Mouse (Mus musculus): ENCODE measurements around the gene Rpa2. TPM values are rescaled to one million over a fixed set of nuclear protein-coding genes. Genes with fewer than 3 reads are reported as not detected.

The Rpa2 gene
- polyA plus RNA-seq, 1 experiment from 2014 or later = 26.6 TPM

DNA sequence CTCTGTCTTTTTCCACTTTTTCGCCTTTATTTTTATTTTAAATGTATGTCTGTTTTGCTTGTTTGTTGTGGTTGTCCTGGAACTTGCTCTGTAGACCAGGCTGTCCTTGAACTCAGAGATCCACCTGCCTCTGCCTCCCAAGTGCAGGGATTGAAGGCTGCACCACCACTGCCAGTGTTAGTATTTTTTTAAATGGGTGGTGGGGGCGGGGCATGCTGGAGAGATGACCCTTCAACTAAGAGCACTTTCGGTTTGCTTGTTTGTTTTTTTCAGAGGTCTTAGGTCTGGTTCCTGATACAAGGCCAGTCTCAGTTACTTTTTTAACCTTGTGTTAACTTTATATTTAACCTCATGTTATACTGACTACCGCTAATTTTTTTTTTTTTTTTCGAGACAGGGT is 37.0 kb downstream of the Rpa2 start:
- H3K9me3 ChIP-seq (ENCODE audit: control insufficient read depth) = no peaks in the 10 kb centered on the region
- no peak overlapping the region for H3K9ac ChIP-seq (ENCODE audit: low read depth, low read length)
- H3K4me2 ChIP-seq (replicated peaks; ENCODE audit: low read depth) = no peak overlapping the region
- ATAC-seq = no peak
- TF ChIP-seq CTCF (IDR thresholded peaks at IDR 0.05; ENCODE audit: low read depth) = no peak
- no peak overlapping the region for H3K4me3 ChIP-seq (ENCODE audit: low read depth, low read length)
- H3K36me3 ChIP-seq (ENCODE audit: control insufficient read depth, insufficient read depth) = no peaks in the 10 kb centered on the region
- 81% methylated on average over 5 of the region's 5 CpGs for WGBS
- H3K4me1 ChIP-seq (replicated peaks; ENCODE audit: control insufficient read depth, insufficient read depth, low read length) = no peaks in the 10 kb centered on the region
- no peak overlapping the region for H3K27ac ChIP-seq (ENCODE audit: low read depth, low read length)
- H3K27me3 ChIP-seq (replicated peaks; ENCODE audit: control insufficient read depth, insufficient read depth, low read length) = no peaks in the 10 kb centered on the region

DNA sequence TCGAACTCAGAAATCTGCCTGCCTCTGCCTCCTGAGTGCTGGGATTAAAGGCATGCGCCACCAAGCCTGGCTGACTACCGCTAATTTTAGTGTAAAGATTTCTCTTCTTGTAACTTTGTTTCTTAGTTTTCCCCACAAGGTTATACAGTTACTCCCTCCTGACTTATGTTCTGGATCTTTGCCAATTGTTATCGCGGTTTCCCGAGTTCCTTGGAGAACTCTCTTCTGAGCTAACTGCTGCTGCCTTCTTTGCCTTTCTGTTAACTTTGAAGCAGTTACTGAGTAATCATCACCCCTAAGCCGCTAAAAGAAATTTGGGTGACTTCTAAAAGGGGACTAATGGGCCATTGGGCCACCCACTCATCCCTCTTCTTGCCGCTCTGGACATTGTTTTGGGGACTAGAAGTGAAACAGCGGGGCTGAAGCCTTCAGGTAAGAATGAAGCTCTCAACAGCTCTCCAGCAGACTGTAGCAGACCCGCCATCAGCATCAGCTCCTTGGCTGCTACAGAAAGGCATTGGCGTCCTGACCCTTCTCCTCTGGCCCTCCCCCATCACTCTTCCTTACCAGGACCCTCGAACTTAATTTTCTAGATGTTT is 37.6 kb downstream of the Rpa2 start:
- H3K36me3 ChIP-seq (ENCODE audit: control insufficient read depth, insufficient read depth) = no peaks in the 10 kb centered on the region
- no peaks in the 10 kb centered on the region for H3K27me3 ChIP-seq (replicated peaks; ENCODE audit: control insufficient read depth, insufficient read depth, low read length)
- no peak for ATAC-seq
- TF ChIP-seq CTCF (IDR thresholded peaks at IDR 0.05; ENCODE audit: low read depth) = no peak
- no peak overlapping the region for H3K27ac ChIP-seq (ENCODE audit: low read depth, low read length)
- H3K9ac ChIP-seq (ENCODE audit: low read depth, low read length) = no peak overlapping the region
- no peaks in the 10 kb centered on the region for H3K9me3 ChIP-seq (ENCODE audit: control insufficient read depth)
- WGBS = 72% methylated on average over 12 of the region's 12 CpGs
- no peak overlapping the region for H3K4me2 ChIP-seq (replicated peaks; ENCODE audit: low read depth)
- H3K4me3 ChIP-seq (ENCODE audit: low read depth, low read length) = no peak overlapping the region
- no peaks in the 10 kb centered on the region for H3K4me1 ChIP-seq (replicated peaks; ENCODE audit: control insufficient read depth, insufficient read depth, low read length)

DNA sequence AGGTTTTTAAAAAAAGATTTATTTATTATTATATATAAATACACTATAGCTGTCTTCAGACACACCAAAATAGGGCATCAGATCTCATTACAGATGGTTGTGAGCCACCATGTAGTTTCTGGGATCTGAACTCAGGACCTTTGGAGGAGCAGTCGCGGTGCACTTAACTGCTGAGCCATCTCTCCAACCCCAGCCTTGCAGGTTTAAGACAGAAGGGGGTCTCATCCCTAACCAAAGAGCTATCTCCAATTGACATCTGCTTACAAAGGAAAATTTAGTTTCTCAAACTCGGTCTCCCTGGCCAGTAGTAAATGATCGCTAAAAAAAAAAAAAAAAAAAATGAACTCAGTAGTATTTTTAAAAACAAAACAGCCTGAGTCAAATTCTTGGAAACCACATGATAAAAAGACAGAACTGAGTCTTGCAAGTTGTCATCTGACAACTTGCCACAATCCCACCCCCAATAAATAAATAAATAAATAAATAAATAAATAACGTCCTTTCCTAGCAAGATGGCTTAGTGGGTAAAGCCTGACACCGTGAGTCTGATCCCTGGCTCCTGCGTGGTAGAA is 38.6 kb downstream of the Rpa2 start:
- H3K4me1 ChIP-seq (replicated peaks; ENCODE audit: control insufficient read depth, insufficient read depth, low read length) = no peaks in the 10 kb centered on the region
- no peaks in the 10 kb centered on the region for H3K27me3 ChIP-seq (replicated peaks; ENCODE audit: control insufficient read depth, insufficient read depth, low read length)
- H3K9me3 ChIP-seq (ENCODE audit: control insufficient read depth) = 0 out of 2 replicates have a peak, but pooled peaks cover 2% of the 10 kb centered on the region
- no peaks in the 10 kb centered on the region for H3K36me3 ChIP-seq (ENCODE audit: control insufficient read depth, insufficient read depth)
- no peak overlapping the region for H3K9ac ChIP-seq (ENCODE audit: low read depth, low read length)
- H3K27ac ChIP-seq (ENCODE audit: low read depth, low read length) = no peak overlapping the region
- H3K4me3 ChIP-seq (ENCODE audit: low read depth, low read length) = no peak overlapping the region
- no peak for ATAC-seq
- TF ChIP-seq CTCF (IDR thresholded peaks at IDR 0.05; ENCODE audit: low read depth) = no peak
- WGBS = 80% methylated on average over 7 of the region's 7 CpGs
- no peak overlapping the region for H3K4me2 ChIP-seq (replicated peaks; ENCODE audit: low read depth)

DNA sequence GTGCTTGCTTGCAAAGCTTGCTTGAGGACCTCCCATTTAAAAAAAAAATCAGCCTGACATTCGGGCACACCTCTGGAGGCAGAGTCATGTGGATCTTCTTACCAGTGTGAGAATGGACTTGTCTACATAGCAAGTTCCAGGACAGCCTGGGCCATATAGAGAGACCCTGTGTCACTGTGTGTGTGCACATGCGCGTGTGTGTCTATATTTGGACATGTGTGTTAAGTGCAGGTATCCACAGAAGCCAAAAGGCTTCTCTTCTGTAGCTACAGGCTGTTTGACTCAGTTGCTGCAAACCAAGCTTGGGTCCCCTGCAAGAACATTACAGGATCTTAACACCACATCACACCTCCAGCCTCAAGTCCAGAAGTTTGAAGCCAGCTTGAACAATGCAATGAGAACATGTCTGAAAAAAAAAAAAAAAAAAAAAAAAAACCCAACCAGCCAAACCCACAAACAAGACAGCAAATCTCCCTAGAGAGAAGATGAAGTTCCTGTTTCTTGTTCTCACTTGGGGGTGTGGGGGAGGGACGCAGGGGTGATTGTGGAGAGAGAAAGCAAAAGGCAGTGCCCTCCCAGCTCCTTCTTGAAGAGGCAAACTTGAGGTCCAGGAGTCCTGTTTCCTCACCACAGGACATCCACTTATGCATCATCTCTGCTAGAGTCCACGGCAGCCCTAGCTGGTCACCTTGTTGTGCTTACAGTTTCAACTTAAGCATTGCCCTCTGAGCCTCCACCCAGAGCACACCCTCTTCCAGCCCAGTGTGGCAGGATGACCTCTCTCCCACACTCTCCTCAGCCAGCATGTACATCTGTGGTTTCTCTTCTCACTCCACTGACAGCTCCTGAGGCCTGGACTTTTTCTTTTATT is 39.9 kb downstream of the Rpa2 start:
- ATAC-seq = no peak; the same call in 1 of the 2 replicates
- H3K9me3 ChIP-seq (ENCODE audit: control insufficient read depth) = 0 out of 2 replicates have a peak, but pooled peaks cover 2% of the 10 kb centered on the region
- no peak overlapping the region for H3K4me3 ChIP-seq (ENCODE audit: low read depth, low read length)
- no peak for TF ChIP-seq CTCF (IDR thresholded peaks at IDR 0.05; ENCODE audit: low read depth)
- H3K36me3 ChIP-seq (ENCODE audit: control insufficient read depth, insufficient read depth) = no peaks in the 10 kb centered on the region
- no peaks in the 10 kb centered on the region for H3K4me1 ChIP-seq (replicated peaks; ENCODE audit: control insufficient read depth, insufficient read depth, low read length)
- 63% methylated on average over 5 of the region's 5 CpGs for WGBS
- H3K27ac ChIP-seq (ENCODE audit: low read depth, low read length) = no peak overlapping the region
- H3K9ac ChIP-seq (ENCODE audit: low read depth, low read length) = no peak overlapping the region
- H3K27me3 ChIP-seq (replicated peaks; ENCODE audit: control insufficient read depth, insufficient read depth, low read length) = no peaks in the 10 kb centered on the region
- H3K4me2 ChIP-seq (replicated peaks; ENCODE audit: low read depth) = no peak overlapping the region

DNA sequence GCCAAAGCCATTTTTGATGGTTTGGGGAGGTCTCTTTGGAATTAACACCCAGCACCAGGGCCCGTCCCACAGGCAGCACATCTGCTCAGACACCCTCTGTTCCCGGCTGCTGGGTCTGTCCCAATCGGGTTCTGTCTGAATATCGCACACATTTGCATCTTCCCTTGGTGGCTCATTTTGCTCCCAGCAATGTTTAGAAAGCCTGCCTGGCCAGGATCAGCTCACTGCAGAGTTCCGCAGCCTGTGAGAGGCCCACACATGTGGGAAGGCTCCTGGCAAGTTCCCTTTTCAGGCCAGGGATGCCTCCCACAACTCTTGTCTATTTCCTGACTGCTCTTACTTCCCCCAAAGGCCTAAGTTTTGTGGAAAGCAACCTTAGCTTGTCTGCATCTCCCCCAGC is 41.5 kb downstream of the Rpa2 start:
- TF ChIP-seq CTCF (IDR thresholded peaks at IDR 0.05; ENCODE audit: low read depth) = no peak
- Histone ChIP-seq H3K27ac (ENCODE audit: low read depth, low read length) (no peak overlapping the region), H3K4me2 (replicated peaks; ENCODE audit: low read depth) (no peak overlapping the region), H3K4me3 (ENCODE audit: low read depth, low read length) (no peak overlapping the region), H3K9ac (ENCODE audit: low read depth, low read length) (no peak overlapping the region), H3K9me3 (ENCODE audit: control insufficient read depth) (0 out of 2 replicates have a peak, but pooled peaks cover 2% of the 10 kb centered on the region), H3K4me1 (replicated peaks; ENCODE audit: control insufficient read depth, insufficient read depth, low read length) (no peaks in the 10 kb centered on the region), H3K27me3 (replicated peaks; ENCODE audit: control insufficient read depth, insufficient read depth, low read length) (no peaks in the 10 kb centered on the region), H3K36me3 (ENCODE audit: control insufficient read depth, insufficient read depth) (no peaks in the 10 kb centered on the region)
- 75% methylated on average over 5 of the region's 5 CpGs for WGBS
- ATAC-seq = no peak

DNA sequence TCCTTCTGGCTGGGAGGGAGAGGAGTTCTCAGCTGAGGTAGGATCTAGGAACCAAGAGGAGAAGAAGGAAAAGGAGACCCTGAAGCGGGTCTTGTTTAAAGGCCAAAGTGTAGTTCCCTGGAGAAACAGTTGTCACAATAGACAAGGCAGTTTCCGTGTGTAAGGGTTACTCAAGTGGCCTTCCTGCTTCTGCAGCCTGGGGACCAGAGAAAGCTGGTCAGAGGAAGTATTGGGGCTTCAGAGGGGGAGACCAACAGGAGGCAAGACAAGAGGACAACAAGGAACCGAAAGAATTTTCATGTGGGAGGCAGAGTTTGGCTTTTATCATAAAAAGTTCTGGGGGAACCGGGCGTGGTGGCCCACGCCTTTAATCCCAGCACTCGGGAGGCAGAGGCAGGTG is 48.3 kb downstream of the Rpa2 start:
- Histone ChIP-seq H3K4me1 (replicated peaks; ENCODE audit: control insufficient read depth, insufficient read depth, low read length) (no peaks in the 10 kb centered on the region), H3K9ac (ENCODE audit: low read depth, low read length) (no peak overlapping the region), H3K9me3 (ENCODE audit: control insufficient read depth) (0 out of 2 replicates have a peak, but pooled peaks cover 2% of the 10 kb centered on the region), H3K36me3 (ENCODE audit: control insufficient read depth, insufficient read depth) (no peaks in the 10 kb centered on the region), H3K4me3 (ENCODE audit: low read depth, low read length) (no peak overlapping the region), H3K4me2 (replicated peaks; ENCODE audit: low read depth) (no peak overlapping the region), H3K27ac (ENCODE audit: low read depth, low read length) (no peak overlapping the region), H3K27me3 (replicated peaks; ENCODE audit: control insufficient read depth, insufficient read depth, low read length) (no peaks in the 10 kb centered on the region)
- no peak for ATAC-seq
- TF ChIP-seq CTCF (IDR thresholded peaks at IDR 0.05; ENCODE audit: low read depth) = no peak
- WGBS = 74% methylated on average over 7 of the region's 7 CpGs

Data from intestine, postnatal 0 days (tissue).